Mouse (Mus musculus): ENCODE results near the gene Il15ra.

The Il15ra gene

DNA sequence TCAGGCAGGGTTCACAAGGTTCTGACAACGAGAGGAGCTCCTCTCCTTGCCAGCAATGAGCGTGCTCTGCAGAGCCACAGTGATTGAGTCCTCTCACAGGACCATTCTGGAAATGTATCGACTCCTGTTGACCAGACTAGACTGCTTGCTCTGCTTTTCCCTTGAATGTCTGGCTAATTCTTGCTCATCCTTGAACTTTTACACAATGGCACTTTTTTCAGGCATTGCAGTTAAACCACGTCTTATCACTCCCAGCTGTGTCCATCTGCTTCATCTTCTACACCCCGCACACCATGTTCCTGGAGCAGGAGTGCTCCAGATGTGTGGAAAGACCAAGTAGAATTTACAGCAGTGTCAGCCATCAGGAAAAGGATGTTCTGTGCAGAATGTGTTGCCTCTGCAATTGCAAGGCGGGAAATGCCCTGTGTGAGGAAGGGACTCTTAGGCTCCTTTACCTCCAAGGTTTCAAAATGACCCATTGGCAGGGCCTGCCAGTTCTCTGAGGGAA is 7.4 kb downstream of the Il15ra start:
- DNase-seq, result no peak

DNA sequence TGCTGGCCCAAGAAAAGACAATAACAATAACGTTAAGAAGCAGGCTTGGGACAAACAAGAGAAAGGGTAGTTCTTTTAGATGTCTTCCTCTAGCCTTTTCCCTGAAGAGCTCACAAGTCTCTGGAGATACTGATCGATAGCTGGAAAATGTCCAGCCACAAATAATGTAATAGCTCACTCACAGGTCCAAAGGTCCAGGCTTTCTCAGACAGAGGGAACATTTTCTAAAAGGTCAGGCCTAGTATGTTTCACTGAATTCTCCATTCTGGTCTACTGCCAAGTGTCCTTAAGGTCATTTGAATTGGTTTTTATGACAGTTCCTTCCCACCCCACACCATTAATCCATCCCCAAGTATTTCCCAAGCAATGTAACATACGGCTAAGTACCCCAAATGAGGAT is 7.9 kb downstream of the Il15ra start:
- no peak for DNase-seq

DNA sequence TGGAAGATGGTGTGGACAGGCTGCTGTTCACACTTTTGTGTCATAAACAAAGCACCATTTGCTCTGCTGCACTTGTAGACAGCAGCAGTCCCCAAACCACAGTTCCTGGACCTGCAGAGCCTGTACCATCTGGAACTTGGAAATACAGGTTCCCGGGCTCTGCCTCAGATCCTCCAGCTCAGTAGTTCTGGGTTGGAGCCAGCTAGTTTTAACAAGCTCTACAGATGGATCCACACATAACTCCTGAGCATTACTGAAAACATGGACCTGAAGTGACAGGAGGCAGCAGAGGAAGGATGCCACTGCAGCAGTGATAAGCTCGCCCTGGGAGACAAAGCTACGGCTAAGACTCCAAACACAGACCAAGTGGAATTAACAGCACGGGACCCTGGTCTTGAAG is 9.4 kb downstream of the Il15ra start:
- no peak for DNase-seq

DNA sequence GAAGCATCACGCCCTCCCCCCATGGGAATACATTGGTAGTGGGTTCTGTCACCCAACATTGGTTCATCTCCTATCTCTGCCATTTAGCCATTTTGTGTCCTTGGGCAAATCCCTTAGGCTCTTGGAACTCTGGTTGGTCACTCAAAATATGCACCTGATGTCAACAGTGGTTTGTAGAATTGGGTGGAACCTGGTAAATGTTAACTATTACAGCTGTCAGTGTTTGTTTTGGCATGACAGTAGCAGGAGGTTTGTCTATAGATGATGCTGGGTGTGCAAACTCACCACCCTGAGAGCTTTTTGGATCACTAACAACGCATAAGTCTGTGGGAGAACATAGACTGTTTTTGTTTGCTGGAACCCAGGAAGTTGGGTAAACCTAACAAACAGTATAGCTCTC is 13.5 kb downstream of the Il15ra start:
- DNase-seq, result no peak

DNA sequence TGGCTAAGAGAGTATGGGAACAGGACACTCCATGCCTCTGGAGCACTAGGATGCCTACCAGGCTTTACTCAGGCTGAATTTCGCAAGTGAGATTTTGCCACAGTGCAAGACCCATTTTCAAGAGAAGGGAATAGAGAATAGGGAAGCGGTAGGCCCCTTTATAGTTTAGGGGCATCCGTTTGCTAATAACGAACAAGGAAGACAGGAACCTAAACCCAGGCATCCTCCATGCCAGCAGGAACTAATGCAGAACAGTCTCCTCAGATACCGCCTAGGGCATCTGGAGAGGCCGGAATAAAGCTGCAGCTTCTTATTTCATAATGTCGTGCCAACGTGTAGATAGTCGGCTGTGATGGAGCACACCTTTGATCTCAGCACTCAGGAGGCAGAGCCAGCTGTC is 17.5 kb downstream of the Il15ra start:
- no peak for DNase-seq

DNA sequence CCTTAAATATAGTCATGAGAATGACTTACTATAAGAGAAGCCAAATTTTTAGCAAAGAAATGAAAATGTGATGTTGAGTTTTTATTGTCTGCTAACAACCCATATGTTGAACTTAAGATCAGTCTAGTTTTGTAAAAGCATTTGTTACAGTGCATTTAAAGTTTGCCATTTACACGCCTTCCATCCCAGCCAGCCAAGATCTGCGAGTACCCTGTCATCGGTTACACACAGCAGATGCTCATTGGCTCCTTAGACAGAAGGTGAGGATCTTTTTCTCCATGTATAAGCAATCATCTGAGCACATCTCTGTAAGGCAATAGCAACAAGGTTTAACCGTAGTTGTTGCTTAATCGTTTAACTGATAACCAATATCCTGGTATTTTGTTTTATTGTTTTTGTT is 22.5 kb downstream of the Il15ra start:
- DNase-seq, result no peak

DNA sequence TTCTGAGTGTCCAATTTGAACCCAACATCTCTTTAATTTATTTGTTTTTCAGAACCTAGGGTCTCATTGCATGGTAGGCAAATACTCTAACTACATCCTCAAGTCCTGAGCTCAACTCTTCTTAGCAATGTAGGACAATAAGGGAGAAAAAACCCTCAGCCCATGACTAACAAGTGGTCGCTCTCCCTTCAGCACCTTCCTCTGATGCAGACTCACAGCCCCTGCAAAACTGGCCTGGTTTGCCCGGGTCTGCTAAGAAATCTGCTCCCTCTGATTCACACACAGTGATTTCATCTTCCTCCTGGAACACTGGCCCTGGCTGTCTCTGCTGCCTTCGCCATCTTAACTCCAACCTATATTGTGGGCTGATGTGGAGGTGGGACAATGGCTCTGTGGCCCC is 24.0 kb downstream of the Il15ra start:
- no peak for DNase-seq

DNA sequence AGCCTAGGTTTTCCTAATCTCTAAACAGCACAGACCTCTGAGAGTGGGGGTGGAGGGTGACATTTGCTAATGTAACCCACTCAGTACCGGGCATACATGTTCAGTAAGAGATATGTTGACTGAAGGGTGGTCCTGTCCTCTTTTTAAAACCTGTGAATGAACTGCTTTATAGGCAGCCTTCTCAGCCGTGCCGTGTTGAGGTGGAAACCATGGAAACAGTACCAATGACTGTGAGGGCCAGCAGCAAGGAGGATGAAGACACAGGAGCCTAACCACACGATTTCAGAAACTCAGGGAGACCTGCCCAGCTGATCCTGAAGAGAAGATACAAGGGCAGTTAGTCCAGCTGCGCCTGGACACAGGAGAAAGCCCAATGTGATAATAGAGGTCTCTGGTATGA is 27.9 kb downstream of the Il15ra start:
- DNase-seq, result no peak

DNA sequence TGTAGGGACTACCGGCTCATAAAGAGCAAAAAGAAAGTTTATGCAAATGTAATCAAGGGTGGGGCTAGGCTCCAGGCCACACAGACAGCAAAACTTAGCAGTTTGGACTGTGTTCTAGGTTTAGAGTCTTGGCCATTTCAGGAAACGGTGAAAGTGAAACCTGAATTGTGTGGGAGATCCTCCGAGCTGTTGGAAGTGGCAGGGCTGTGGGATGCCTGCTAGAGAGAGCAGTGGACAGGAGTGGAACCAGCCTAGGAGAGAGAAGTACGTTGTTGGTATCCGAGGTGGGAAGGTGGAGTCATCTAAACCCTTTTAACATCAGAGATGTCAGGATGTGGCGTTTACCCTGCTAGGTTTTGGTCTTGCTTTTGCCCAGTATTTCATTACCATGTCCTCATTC is 30.8 kb downstream of the Il15ra start:
- no peak for DNase-seq

DNA sequence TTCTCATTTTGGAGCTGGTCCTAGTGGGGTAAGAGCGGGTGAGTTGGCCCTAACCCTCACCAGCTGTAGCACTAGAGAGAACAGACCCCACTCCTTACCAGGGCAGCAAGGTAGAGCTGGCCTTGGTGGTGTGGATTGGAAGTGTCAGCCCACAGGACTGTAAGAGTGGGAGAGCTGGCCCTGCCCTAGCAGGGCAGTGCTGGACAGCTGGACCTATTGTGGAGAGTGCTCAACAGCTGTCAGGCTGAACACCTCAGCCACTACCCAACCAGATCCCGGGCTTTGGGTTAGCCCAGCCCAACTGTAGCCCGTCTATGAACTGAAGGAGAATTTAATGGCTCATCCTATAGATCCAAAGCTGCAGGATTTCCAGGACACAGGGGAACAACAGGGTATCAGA is 33.7 kb downstream of the Il15ra start:
- no peak for DNase-seq

DNA sequence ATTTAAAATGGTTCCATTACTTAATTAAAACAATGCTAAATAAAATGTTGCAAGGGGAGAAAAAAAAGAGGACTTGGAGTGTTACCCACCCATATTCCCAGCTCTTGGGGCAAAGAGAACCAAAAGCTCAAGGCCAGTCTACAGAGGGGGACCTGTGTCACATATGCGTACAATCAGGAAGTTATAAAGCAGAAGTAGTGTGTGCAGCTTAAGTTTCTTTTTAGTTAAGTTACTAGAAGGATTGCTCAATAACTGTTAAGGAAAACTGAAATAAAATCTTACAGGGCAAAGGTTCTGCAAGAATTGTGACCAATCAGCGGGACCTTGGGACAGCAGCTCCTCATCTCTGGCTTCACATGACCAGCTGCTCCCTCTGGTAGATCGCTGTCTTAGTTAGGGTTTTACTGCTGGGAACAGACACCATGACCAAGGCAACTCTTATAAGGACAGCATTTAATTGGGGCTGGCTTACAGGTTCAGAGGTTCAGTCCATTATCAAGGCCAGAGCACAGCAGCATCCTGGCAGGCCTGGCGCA is 34.5 kb downstream of the Il15ra start:
- DNase-seq, result no peak

DNA sequence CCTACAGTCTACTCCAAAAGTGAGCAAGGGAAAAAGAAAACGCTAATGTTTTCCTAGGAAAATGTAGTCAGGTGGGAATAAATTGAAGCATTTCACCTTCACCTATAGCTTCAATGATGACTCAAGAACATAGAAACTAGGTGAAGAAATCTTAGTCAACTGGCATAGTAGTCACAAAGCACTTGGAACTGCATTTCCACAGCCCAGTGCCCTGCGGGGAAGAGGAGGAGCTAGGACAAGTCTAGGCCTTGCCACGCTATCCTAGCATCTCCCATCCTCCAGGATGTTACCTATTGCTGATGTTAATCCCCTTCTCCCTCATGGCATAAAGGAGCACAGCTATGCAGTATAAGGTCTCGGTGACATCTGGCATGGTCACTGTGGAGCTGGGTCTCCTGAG is 57.5 kb downstream of the Il15ra start:
- DNase-seq, result no peak

DNA sequence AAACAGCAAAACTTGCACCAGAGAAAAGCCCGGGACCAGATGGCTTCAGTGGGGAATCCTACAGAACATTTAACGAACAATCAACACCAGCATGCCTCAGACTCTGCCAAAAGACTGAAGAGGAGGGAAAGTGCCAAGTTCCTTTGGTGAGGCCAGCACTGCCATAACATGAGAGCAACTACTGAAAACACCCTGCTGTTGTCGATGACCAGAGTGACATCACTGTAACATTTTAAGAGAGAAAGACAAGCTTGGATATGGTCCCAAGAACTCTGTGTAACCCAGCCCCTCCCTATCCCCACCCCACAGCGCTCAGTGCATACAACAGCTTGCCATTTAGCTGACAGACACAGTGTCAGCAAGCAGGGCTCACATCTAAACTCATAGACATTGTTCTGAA is 60.6 kb downstream of the Il15ra start:
- no peak for DNase-seq

DNA sequence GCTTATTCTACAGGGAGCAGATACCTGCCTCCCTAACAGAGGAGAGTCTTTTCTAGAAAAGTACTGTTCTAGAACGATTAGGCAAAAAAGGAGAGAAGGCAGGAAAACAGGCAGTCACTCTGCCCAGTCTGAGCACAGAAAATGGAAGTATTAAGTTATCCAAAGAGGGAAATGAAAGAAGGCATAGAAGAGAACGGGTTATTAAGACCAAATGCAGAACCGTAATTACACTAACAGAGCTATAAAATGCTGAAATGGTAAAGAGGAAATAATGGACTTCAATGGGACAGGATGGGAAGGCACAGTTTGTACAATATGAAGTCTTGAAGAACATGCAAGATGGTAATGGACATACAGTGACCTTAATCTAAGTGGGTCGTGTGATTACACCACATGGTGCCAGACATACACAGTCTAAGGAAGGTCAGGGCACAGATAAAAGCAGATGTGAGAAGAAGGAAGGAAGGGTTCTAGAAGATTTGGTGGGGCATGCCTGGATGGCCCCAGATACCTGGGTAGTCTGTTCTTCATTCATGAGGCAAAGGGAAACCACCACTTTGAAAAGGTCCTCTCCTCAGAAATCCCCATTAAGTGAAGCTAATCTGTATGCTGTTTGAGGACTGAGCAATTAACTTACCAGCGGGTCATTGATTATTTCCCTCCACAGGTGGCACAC is 61.5 kb downstream of the Il15ra start:
- DNase-seq, result no peak

DNA sequence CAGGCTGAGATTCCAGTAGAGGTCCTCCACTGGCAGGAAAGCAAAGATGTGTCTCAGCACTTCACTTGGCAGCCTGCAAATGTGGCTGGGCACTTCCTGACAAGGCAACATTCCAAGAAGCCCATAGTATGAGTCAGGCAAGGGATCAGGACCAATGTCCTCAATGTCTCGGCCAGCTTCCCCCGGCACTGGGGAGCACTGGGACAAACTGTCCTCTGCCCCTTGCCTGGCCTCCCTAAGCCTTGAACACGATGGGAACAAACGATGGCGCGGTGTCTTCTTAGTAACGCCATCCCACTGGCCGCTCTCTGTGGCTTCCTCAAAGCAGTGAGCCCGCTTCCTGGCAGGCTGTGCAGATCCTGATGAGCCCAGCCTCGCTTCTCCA is 62.1 kb downstream of the Il15ra start:
- no peak for DNase-seq

DNA sequence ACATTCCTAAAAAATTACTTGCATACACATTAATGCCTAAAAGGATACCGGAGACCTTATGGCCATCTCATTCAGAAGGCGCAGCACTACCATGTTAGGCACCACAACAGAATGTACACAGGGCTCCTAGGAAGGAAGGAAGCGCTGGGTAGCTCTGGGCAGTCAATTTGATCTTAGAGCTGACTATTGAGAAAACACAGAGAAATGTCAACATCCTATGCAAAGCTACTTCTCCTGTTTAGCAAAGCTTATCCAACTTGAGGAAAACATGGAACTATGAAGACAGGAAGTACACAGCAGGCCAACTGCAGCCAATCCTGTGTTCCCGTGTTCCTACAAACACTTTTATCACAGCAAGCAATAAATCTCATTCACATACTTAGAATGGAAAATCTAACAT is 66.6 kb downstream of the Il15ra start:
- no peak for DNase-seq

DNA sequence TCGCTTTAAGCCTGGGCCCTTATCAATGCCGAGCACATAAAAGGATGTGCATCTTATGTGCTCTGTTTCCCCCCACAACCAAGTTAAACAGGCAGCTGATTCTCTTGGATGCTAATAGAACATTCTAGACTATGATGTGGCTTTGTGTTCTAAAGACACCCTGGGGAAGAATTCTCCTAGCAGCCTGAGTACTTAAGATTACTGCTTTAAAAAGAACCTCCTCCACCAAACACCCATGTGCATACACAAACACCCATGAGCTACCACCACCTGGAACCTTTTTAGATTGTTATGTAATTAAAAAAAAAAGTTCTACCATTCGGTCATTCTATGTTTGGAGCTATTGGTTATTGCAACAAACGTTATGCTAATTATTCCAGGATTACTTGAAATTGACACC is 67.3 kb downstream of the Il15ra start:
- no peak for DNase-seq

DNA sequence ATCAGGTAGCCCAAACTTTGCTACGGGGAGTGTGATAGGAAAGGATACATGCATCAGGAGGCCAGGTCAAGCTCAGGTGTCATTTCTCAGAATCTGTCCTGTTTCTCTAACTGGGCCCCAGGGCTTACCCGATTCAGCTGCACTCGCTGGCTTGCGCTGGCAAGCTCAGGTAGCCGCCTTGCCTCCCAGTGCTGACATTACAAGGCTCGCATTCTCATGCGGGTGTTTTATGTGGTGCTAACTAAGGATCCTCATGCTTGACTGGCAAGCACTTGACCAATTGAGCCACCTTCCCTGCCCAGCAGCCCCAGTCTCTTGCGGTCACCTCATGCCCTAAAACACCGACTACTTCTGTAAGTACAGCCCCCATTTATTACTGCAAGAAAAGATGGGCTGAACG is 69.3 kb downstream of the Il15ra start:
- no peak for DNase-seq

DNA sequence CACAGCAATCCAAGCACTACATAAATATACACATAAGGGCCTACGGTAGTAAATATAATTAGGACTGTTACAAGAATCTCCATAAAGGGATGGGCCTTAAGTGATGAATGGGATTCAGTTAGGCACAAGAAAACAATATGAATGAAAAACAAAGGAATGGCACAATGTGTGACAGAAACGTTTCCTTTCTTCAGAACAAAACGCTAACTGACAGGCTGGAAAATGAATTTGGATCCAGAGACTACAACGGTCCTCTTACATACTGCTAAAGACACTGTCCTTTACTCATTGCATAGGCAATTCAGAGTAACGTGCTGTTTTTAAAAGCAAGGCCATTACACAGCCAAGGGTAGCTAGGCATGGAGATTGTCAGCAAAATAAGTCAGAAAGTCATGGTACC is 70.0 kb downstream of the Il15ra start:
- peak; percentile 52 for DNase-seq

DNA sequence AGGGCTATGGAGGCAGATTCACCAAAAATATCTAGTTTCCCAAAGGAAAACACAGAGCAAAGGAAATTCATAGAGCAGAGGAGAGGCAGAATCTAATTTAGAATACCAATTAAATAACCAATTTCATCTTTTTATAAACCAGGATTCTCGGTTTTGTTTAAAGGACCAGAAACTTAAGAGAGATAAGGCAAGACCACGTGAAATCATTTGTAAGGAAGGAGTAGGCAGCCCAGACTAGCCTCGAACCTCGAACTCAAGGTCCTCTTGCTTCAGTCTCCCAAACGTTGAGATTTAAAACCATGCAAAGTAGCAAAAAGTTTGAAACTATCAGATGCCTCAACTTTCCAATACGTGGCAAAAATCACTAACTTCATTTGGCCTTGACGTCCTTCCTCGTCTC is 71.3 kb downstream of the Il15ra start:
- no peak for DNase-seq

DNA sequence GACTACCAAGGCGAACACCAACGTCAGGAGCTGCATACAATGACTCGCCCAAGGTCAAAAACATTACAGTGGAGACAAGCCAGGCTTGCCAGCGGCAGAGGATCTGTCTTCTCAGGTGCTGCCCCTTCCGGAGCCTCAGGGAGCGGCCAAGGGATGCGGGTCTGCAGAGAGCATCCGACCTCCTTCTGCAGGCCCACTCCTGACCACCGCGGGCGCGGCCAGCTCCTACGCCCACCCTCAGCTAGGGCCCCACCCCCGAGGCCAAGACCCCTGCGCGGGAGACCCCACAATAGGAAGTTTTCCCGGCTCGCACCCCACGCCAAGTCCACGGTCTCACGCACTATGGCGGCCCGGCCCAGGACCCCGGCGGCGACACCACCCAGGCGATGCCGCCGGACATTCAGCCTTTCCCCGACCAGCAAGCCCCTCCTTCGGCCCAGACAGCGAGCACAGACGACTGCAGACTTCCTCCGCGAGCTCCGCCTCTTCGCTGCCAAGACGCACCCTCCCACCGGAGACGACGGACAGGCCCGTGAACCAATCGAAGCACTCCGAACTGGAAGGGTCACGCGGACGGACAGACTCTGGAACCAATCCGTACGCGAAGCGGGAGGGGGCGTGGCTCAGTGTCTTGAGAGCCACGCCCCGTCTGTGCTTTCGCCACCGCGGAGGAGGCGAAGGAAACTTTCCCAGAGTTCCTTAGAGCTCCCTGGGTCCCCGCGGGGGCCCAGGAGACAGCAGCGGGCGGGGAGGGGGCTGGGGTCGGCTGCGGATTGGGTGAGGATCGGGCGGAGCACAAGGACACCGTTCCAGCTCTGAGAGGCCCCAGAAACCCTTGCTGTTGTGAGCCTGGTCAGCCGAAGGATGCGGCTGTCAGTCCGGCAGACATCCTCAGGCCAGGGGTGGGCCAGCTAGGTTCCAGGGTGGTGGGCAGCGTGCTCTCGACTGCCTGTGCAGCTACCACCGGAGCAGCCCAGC is 72.3 kb downstream of the Il15ra start, which contains the start of the genes Fbh1 and Ankrd16:
TSS of gene Fbh1 (minus strand) at position 492 of the 978 bp plus-strand sequence.
TSS of gene Ankrd16 (plus strand) at position 786 of the 978 bp plus-strand sequence.
- DNase-seq, result peak; percentile 100

DNA sequence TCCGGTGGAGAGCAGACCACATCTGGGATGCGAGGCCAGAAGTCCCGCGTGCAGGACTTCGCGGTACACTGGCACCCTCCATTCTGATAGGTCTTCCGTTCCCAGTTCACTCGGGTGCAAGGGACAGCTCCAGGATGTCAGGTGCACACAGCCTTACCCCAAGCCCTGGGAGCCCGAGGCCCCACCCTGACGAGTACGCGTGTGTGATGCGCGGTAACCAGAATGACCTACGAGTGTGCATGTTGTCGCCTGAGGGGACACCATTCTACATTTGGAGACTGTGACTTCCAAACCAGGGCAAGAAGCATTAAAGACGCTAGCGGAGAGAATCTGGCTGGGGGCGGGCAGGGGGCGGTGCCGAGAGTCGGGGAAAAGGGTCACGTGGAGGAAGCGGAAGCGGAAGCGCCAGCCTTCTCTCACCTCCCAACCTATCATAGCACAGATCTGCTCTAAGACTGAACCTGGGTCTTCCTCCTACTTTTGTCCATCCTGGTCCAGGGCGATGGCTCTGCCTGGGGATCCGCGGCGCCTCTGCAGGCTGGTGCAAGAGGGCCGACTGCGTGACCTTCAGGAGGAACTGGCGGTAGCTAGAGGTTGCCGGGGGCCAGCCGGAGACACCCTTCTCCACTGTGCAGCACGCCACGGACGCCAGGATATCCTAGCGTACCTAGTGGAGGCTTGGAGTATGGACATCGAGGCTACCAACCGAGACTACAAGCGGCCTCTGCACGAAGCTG is 73.2 kb downstream of the Il15ra start:
- peak; percentile 94 for DNase-seq
